Mouse (Mus musculus) lung, postnatal 36 days (tissue): ENCODE measurements around the gene Csf2rb2.
A peak's percentile ranks its signal among the peaks of the same experiment; 100 is the strongest.

Experiments
- DNase-seq: peaks from one replicate; pipeline ENCODE4 v3.0.0; 2022; ENCODE audit warnings: mixed read lengths

The Csf2rb2 gene

GRCm38 (mm10) chr15:78254751-78255150, 50.8 kb downstream of the Csf2rb2 start:
- peak; percentile 39 for DNase-seq

DNA sequence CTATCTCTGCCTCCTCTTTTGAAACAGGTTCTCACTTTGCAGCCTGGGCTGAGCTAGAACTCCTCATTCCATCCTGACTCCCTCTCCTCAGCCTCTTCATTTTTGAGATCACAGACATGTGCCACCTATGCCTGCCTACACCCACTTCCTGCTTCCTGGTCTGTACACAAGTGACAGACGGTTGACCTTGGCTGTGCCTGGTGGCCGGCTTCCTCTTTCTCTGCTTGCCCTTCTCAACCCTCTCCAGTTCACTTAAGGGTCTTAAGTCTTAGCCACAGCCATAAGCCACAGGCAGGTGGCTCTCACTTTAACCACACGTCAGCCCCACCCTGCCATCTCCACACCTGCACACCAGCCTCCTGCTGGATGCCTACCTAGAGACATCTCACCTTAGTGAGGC, 57.1 kb downstream of the Csf2rb2 start:
- DNase-seq, result peak; percentile 63

DNA sequence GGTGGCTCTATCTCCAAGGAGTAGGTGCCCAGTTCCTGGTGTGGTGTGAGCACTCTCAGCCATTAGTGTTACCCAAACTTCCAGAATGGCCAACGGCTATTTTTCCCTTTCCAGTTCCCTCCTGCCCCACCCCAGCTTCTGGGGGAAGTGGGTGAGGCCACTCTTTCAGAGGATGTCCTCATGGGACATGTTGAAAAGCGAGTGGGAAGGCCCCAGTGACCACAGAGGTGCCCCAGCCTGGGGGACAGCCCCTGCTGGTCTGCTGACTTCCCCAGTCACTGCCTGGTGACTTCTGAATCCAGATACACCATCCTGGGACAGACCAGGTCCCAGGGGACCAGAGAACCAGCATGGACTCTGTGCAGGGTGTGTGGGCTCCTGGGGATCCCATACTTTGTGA, 57.9 kb downstream of the Csf2rb2 start:
- DNase-seq, result peak; percentile 57

GRCm38 (mm10) chr15:78246143-78247116, 59.1 kb downstream of the Csf2rb2 start:
- peak; percentile 42 for DNase-seq

DNA sequence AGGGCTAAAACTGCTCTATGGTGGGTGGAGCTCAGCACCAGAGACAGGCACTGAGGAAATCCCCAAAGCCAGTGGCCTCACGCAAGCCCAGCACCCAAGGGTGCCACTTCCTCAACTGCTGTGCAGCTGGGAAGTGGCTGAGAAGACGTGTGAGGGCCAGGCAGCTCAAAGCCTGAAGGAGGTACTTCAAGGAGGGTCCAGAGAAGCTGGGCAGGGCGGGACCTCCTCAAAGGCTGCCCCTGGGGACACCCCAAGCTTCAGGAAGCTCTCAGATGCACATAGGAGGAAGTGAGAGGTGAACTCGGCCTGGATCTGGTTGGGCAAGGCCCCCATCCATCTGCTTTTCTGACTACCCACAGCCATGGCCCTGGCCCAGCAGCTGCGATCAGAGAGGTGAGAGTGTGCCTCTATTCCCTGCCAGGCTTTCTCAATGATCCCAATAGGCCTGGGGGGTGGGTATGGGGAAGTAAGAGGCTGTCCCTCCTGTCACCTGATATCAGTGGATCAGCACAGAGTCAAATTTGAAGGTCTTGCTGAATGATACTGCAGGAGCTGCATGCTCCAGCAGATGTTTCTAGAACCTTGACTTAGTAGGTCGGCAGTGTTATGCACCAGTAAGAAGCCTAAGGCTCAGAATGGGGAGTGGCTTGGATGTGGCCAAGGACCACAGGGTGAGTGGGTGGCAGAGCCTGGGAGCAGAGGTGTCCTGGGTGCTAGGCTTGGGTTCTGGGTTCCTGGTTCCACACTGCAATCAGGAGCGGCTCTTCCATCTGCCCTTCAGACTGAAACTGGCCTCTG, 60.6 kb downstream of the Csf2rb2 start, which contains the start of gene Ncf4:
TSS of gene Ncf4 (plus strand) at position 107 of the 798 bp plus-strand sequence.
- peak; percentile 73 for DNase-seq

DNA sequence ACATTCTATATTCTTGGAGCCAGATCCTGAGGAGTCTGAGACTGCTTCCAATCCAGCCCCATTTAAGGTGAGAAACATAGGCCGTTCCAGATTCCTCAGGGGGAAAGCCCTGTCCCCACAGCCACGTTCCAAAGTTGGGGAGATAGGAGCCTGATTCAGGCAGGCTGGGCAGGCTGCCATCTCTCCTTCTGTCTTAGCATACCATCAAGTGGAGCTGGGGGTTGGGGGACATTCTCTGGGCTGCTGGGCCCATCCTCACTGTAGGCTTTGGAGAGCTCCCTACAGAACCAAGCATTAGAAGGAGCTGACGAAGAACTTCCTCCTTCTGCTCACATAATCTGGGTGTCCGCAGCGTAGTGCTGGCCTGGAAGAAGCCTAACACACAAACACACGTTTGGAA, 61.7 kb downstream of the Csf2rb2 start:
- DNase-seq, result no peak

DNA sequence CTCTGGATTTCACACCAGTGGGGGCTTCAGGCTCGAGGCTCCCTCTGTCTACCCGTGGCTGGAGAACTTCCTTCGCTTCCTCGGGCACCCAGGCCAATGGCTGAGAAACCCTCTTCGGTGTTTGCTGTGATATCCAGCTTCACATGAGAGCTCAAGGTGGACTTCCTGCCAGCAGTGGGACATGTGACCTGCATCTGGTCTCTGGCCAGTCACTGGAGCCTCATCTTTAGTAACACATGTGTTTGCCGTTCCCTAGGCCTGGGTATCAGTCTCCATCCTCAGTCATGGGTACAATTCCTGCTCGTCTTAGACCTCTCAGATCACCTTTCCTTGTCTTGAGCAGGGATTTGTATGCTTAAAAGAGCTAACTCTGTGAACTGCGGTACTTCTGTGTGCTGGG, 62.5 kb downstream of the Csf2rb2 start:
- DNase-seq, result no peak

GRCm38 (mm10) chr15:78241335-78241734, 64.2 kb downstream of the Csf2rb2 start:
- DNase-seq, result no peak

- no peak for DNase-seq
Observed at GRCm38 (mm10) chr15:78239956-78240617, 65.4 kb downstream of the Csf2rb2 start.

DNA sequence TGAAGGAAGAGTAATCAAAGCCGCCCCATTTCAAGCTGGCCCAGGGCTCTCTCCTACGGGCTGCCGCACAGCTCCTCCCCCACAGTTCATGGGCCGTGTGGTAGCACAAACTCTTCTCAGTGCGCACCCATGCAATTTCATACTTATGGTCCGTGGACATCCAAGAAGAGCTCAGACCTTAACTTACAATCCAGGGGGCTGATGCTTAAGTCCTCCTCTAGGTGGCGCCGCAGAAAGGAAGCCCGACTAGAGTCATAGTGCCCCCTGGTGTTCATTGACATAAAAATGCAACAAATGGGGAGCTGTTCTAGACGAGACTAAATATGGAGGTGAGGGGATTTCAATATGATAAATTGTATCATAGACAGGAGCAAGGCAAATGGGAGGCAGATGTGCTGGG, 66.1 kb downstream of the Csf2rb2 start:
- DNase-seq, result peak; percentile 81

GRCm38 (mm10) chr15:78234823-78235509, 70.6 kb downstream of the Csf2rb2 start:
- no peak for DNase-seq
